Mouse (Mus musculus) neutrophil, adult 83 days (primary cell): ENCODE results near the gene 4930480E11Rik. TPM values are rescaled to one million over a fixed set of nuclear protein-coding genes. Genes with fewer than 3 reads are reported as not detected.

Experiments
- total RNA-seq, 2 experiments: library from RNA; stranded (reverse); gene quantifications; one replicate each; pipeline ENCODE4 v1.2.4; 2023

4930480E11Rik gene
- total RNA-seq: not detected

DNA sequence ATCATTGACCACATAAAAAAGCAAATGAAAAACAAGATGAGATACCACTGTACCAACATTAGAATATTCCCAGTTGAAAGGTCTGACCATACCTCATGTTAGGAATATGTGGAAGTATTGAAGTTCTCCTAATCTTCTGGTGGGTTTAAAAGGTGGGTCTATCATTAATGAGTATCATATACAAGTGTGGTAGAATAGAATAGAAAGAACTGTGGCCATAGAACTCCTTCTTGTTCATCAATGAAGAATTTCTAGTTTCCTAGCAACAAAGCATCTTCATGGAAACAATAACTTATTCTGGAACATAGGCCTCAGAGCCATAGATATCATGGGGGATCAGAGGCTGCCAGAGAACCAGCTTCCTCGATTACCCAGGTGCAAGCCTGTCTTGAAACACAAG, at the start of gene 4930480E11Rik:
4930480E11Rik (plus strand) TSS at position 301 of the 400 bp plus-strand sequence.

Other genes starting within 250 kb of the 4930480E11Rik start
- gene Gm5938, start 244.2 kb upstream of the 4930480E11Rik start, total RNA-seq: not detected
- gene Obp1b, start 182.9 kb upstream of the 4930480E11Rik start, total RNA-seq: not detected
- not detected for gene Gm14743, start 123.7 kb upstream of the 4930480E11Rik start, total RNA-seq
- gene Prrg1, start 214.3 kb downstream of the 4930480E11Rik start, total RNA-seq: 1 to 10 TPM; 1.1 to 1.5 TPM